Mouse (Mus musculus) neural tube, embryonic 13.5 days (tissue): Measurements from ENCODE around the gene Rph3al. TPM values are rescaled to one million over a fixed set of nuclear protein-coding genes. Genes with fewer than 3 reads are reported as not detected.
A peak's percentile ranks its signal among the peaks of the same experiment; 100 is the strongest.

Source experiments
- ATAC-seq: fragments of 200-750 bp; cut with Nextera tagmentation; 2 replicates; pipeline ENCODE4 v1.8.0; 2017; ENCODE audit warnings: low read depth, mild to moderate bottlenecking, moderate TSS enrichment, moderate library complexity
- H3K27ac ChIP-seq: fragments of 300-500 bp; sonication (generic); replicated peaks from 2 replicates; pipeline ENCODE4 v1.5.1; 2015; ENCODE audit warnings: moderate library complexity, mild to moderate bottlenecking, inconsistent platforms
- H3K27me3 ChIP-seq: fragments of 300-500 bp; sonication (generic); 2 replicates; pipeline ENCODE4 v1.6.1; 2015; ENCODE audit warnings: mild to moderate bottlenecking, inconsistent platforms
- H3K36me3 ChIP-seq: fragments of 300-500 bp; sonication (generic); 2 replicates; pipeline ENCODE4 v1.6.1; 2015; ENCODE audit warnings: mild to moderate bottlenecking, inconsistent platforms
- H3K4me1 ChIP-seq: fragments of 300-500 bp; sonication (generic); replicated peaks from 2 replicates; pipeline ENCODE4 v1.6.1; 2015; ENCODE audit warnings: inconsistent platforms
- H3K4me2 ChIP-seq: fragments of 300-500 bp; sonication (generic); 2 replicates; pipeline ENCODE4 v1.6.1; 2015; ENCODE audit warnings: inconsistent platforms, mild to moderate bottlenecking, moderate library complexity
- H3K4me3 ChIP-seq: fragments of 300-500 bp; sonication (generic); 2 replicates; pipeline ENCODE4 v1.5.1; 2015; ENCODE audit warnings: mild to moderate bottlenecking, inconsistent platforms
- H3K9ac ChIP-seq: fragments of 300-500 bp; sonication (generic); 2 replicates; pipeline ENCODE4 v1.6.1; 2015; ENCODE audit warnings: moderate library complexity, mild to moderate bottlenecking, inconsistent platforms
- H3K9me3 ChIP-seq: fragments of 300-500 bp; sonication (generic); 2 replicates; pipeline ENCODE4 v1.6.1; 2016; ENCODE audit warnings: inconsistent platforms
- WGBS: fragments of 180-500 bp; shearing (Covaris S2); methylation state at CpG from one replicate; pipeline ENCODE4 v1.1.7; 2015; 5-methylcytosine and 5-hydroxymethylcytosine counted together
- polyA plus RNA-seq: library from polyadenylated mRNA; unstranded; fragments of >200 nt; fragmentation: Nextera tagmentation; extraction: Ambion mirVana; gene quantifications from 2 replicates; pipeline ENCODE4 v1.2.1, GENCODE M21; 2015

Rph3al gene
- polyA plus RNA-seq, 1 experiment from 2014 or later, result 1.7 TPM

DNA sequence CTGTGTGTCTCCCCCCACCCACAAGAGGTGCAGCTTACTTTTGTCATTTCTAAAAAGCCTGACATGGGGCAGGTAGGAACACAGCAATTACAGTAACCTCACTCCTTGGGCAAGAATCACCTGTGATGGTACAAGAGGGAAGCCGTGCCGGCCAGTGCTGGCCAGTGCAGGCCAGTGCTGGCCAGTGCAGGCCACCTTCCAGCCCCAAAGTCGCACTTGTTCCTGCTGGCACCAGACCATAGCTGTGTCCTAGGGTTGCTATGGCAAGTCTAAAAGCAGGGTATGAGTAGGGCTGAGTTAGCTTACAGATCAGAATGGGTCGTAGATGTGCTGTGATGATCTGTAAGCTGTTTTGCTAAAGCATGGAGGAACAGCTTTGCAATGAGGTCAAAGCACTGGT, 15.5 kb downstream of the Rph3al start:
- Histone ChIP-seq H3K4me1 (peaks cover 11% of the 10 kb centered on the region), H3K9me3 (no peaks in the 10 kb centered on the region), H3K9ac (no peak overlapping the region), H3K4me3 (no peak overlapping the region), H3K27me3 (no peaks in the 10 kb centered on the region), H3K36me3 (no peaks in the 10 kb centered on the region), H3K4me2 (no peak overlapping the region), H3K27ac (no peak overlapping the region)
- WGBS, result 87% methylated on average over 4 of the region's 4 CpGs
- ATAC-seq, result no peak

DNA sequence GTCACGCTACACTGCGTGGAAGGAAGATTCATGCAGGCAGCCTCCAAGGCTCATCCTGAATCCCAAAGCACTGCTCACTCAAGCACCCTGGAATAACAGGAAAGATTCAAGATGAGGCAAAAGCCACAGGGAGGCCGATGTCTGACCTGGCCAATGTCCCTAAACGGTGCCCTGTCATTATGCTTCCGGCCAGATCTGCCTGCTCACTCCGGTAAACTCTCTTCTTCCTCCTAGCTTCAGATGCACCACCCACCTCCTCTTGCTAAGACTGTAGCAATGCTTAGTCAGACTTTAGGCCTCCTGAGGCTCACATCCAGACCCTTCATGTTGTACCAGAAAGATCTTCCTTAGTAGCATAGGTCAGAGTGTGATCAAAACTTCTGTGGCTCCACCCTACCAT, 19.1 kb downstream of the Rph3al start:
- H3K9ac ChIP-seq, result no peak overlapping the region
- 96% methylated on average over 6 of the region's 6 CpGs for WGBS
- H3K4me2 ChIP-seq, result no peak overlapping the region
- no peaks in the 10 kb centered on the region for H3K27me3 ChIP-seq
- no peaks in the 10 kb centered on the region for H3K36me3 ChIP-seq
- no peak overlapping the region for H3K4me3 ChIP-seq
- H3K27ac ChIP-seq, result no peak overlapping the region
- no peaks in the 10 kb centered on the region for H3K9me3 ChIP-seq
- no peak for ATAC-seq
- H3K4me1 ChIP-seq, result no peaks in the 10 kb centered on the region

DNA sequence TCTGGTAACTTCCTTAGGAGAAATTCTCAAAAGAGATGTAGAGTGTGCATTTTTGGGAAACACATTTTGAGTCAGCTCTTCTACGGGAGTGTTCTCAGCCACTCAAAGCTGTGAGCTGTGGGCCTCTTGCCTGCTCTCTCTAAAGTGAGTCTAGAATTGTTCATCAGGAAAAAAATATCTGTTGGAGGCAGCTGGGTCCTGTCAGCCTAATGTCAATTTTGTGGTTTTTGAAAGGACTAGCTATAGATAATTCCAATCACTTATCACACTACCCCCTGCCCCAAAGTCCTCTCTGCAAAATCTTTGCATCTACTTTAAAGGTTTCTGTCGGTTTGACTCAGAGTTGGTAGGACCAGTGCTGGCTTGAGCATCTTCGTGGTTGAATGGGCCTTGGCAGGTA, 20.9 kb downstream of the Rph3al start:
- Histone ChIP-seq H3K36me3 (no peaks in the 10 kb centered on the region), H3K9me3 (no peaks in the 10 kb centered on the region), H3K27ac (no peak overlapping the region), H3K4me1 (no peaks in the 10 kb centered on the region), H3K4me3 (no peak overlapping the region), H3K4me2 (no peak overlapping the region), H3K27me3 (no peaks in the 10 kb centered on the region), H3K9ac (no peak overlapping the region)
- 71% methylated on average over 3 of the region's 3 CpGs for WGBS
- ATAC-seq, result no peak

DNA sequence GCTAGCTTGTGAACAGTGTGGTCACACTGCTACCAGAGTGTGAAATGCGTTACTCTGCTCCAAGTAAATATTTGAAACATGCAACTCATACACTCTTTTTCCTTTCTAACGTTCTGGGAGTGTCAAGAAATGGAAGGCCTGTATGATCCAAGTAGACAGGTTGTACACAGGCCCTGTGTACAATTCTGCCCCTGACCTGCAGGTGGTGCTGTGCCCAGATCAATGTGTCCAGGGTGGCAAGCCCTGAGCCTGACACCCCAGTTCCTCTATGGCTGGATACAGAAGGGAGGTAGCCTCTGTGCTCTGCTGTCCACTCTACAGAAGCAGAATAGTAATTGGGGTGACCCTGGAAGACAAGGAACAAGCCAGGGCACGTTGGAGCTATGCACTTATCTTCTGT, 24.3 kb downstream of the Rph3al start:
- Histone ChIP-seq H3K27me3 (no peaks in the 10 kb centered on the region), H3K27ac (no peak overlapping the region), H3K36me3 (no peaks in the 10 kb centered on the region), H3K4me3 (no peak overlapping the region), H3K9ac (no peak overlapping the region), H3K4me1 (no peaks in the 10 kb centered on the region), H3K4me2 (no peak overlapping the region), H3K9me3 (no peaks in the 10 kb centered on the region)
- WGBS, result 67% methylated on average over 3 of the region's 3 CpGs
- ATAC-seq, result no peak

DNA sequence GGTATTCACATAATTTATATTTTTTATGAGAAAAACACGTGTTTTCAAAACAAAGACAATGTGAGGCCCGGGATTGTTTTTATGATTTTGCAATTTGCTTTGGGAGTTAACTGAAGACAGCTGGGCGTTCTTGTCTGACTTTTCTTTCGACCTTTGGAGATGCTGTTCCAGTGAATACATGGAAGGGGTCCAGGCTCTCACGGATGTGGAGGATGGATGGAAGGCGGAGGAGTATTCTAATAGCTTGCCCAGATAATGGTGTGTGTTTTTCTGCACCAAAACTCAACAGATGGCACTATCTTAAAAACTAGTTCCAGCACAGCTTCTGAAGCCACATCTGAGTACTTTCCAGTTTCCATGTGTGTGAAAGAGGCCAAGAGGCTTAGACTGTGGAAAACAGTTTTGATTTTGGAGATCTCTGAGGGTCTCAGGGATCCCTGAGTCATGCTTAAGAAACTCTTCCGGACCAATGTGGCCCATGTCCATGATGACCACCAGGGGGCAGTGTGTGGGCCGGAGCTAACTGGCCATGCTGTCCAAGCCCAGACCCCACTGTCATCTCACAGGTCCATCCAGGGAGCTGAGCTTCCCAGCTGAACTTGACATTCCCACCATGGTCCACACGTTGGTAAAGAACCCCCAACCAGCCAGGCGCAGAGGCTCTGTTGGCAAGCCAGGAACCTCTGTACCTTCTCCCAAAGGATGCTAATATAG, 25.1 kb downstream of the Rph3al start:
- no peak for ATAC-seq
- H3K27ac ChIP-seq, result no peak overlapping the region
- H3K36me3 ChIP-seq, result no peaks in the 10 kb centered on the region
- H3K4me2 ChIP-seq, result no peak overlapping the region
- no peaks in the 10 kb centered on the region for H3K27me3 ChIP-seq
- H3K9ac ChIP-seq, result no peak overlapping the region
- 53% methylated on average over 10 of the region's 10 CpGs for whole genome bisulfite sequencing
- no peaks in the 10 kb centered on the region for H3K4me1 ChIP-seq
- no peaks in the 10 kb centered on the region for H3K9me3 ChIP-seq
- no peak overlapping the region for H3K4me3 ChIP-seq

DNA sequence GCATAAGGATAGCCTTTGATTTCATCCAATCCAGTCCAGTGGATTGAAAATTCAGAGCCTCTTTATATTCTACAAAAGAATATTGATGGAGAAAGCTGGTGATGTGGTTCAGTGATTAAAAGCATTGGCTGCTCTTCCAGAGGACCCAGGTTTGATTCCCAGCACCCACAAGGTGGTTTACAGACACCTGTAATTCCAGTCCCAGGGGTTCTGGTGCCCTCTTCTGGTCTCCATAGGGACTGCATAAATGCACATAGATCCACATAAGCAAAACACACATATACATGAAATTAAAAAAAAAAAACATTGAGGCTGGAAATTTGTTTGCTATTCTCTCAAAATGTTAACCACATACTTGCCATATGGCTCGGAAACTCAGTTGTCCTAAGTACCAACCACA, 26.3 kb downstream of the Rph3al start:
- H3K4me1 ChIP-seq, result 0 out of 2 replicates have a peak, but pooled peaks cover 4% of the 10 kb centered on the region
- no peaks in the 10 kb centered on the region for H3K9me3 ChIP-seq
- H3K36me3 ChIP-seq, result no peaks in the 10 kb centered on the region
- no peak overlapping the region for H3K9ac ChIP-seq
- no peak overlapping the region for H3K27ac ChIP-seq
- no peaks in the 10 kb centered on the region for H3K27me3 ChIP-seq
- no peak for ATAC-seq
- H3K4me2 ChIP-seq, result no peak overlapping the region
- 97% methylated on average over 1 of the region's 1 CpGs for WGBS
- no peak overlapping the region for H3K4me3 ChIP-seq

DNA sequence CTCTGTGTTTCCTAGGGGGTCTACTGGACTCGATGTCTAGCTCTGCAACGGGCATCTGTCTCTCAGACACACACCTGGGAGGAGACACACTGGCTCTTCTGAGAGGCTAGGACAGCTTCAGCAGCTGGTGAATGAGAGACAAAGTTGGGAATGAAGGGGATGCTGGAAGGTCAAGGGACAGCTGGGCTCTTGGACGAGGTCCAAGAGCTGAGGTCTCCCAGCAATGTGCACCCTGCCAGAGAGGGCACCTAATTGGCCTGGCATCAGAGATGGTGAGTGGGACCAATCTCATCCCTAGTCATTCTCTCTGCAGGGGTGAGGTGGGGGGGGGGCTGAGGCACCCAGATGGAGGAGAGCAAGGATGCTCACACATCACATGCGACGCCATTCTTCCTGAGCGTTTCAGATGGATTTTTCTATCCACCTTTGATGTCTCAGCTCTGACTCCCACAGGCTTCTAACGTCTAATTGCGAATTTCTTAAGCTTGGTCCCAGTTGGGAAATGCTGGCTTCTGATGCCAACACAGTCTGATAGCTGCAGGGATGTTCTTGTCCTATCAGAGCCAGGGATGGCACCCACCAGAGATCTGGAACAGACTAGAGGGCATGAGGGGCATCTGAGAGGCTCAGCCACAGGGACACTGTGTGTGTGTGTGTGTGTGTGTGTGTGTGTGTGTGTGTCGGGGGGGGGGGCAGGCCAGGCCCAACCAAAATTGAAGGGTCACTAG, 28.4 kb downstream of the Rph3al start:
- WGBS, result 81% methylated on average over 9 of the region's 9 CpGs

DNA sequence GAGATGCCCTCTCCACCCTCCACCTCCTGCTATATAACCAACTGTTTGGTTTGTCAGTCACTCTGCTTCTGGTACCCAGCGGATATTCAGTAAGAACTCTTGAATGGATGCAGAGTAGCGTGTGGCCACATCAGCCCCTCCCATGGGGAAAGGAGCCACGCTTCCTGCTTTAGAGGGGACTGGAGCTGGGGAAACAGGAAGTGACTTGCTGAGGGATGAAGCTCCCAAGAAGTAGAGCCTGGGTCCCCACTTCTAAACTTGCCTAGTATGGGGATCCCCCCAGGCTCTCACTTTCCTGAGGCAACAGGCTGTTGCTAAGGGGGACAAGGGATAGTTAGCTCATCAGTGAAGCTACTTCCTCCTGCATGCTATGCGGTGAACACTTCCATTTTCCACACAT, 30.8 kb downstream of the Rph3al start:
- WGBS, result 72% methylated on average over 4 of the region's 4 CpGs
- Histone ChIP-seq H3K27me3 (no peaks in the 10 kb centered on the region), H3K4me3 (no peak overlapping the region), H3K4me1 (peaks cover 17% of the 10 kb centered on the region), H3K9me3 (no peaks in the 10 kb centered on the region; the same call in 1 of the 2 replicates), H3K9ac (no peak overlapping the region), H3K4me2 (no peak overlapping the region), H3K27ac (no peak overlapping the region), H3K36me3 (no peaks in the 10 kb centered on the region)
- no peak for ATAC-seq

More for the DNA sequence above, 28.4 kb downstream of the Rph3al start:
- ATAC-seq, result no peak
- Histone ChIP-seq H3K4me1 (peaks cover 8% of the 10 kb centered on the region), H3K27me3 (no peaks in the 10 kb centered on the region), H3K9me3 (no peaks in the 10 kb centered on the region), H3K36me3 (no peaks in the 10 kb centered on the region), H3K27ac (no peak overlapping the region), H3K9ac (no peak overlapping the region), H3K4me3 (no peak overlapping the region), H3K4me2 (no peak overlapping the region)

DNA sequence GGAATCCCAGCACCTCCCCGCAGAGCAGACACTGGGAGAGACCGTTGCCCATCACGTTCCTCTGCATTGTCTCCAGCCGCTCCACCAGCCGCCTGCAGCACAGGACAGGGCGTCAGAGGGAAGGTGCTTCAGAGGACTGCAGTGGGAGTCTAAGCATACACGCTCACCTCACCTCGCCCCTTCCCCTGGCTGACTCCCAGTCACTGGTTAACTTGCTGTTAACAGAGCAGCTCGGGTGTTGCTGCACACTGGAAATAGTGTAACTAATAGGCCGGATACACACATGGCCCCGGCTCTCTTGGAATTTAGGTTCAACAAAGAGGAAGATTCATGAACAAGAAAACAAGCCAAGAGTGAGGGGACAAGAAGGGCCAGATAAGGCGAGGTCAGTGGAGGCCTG, 31.7 kb downstream of the Rph3al start:
- ATAC-seq, result no peak

DNA sequence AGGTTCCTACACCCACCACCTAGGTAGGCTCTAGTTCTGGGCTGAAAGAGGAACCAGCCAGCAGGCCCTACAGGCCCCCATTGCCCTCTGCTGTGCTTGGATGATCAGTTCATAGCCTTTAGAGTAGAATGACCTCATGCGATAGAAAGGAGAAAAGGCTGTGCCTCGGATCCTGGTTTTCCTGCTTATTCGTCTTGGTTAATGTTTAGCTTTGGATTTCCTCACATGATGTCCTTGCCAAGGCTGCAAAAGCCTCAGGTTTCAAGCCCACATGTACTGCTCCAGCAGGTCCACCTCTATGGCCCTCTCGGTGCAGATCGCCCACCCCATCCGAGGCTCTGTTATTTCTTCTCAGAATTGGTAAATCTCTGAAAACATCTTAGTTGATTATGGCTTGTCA, 33.2 kb downstream of the Rph3al start:
- Histone ChIP-seq H3K27ac (no peak overlapping the region), H3K9ac (no peak overlapping the region), H3K4me3 (no peak overlapping the region), H3K27me3 (no peaks in the 10 kb centered on the region; the same call in 1 of the 2 replicates), H3K4me1 (peaks cover 26% of the 10 kb centered on the region), H3K36me3 (no peaks in the 10 kb centered on the region), H3K9me3 (no peaks in the 10 kb centered on the region; the same call in 1 of the 2 replicates), H3K4me2 (no peak overlapping the region)
- WGBS, result 65% methylated on average over 6 of the region's 6 CpGs
- no peak for ATAC-seq

More for the DNA sequence above, 31.7 kb downstream of the Rph3al start:
- no peaks in the 10 kb centered on the region for H3K27me3 ChIP-seq
- peaks cover 17% of the 10 kb centered on the region for H3K4me1 ChIP-seq
- H3K27ac ChIP-seq, result no peak overlapping the region
- H3K4me2 ChIP-seq, result no peak overlapping the region
- WGBS, result 54% methylated on average over 12 of the region's 12 CpGs
- H3K9ac ChIP-seq, result no peak overlapping the region
- no peaks in the 10 kb centered on the region; the same call in 1 of the 2 replicates for H3K9me3 ChIP-seq
- no peak overlapping the region for H3K4me3 ChIP-seq
- no peaks in the 10 kb centered on the region for H3K36me3 ChIP-seq

DNA sequence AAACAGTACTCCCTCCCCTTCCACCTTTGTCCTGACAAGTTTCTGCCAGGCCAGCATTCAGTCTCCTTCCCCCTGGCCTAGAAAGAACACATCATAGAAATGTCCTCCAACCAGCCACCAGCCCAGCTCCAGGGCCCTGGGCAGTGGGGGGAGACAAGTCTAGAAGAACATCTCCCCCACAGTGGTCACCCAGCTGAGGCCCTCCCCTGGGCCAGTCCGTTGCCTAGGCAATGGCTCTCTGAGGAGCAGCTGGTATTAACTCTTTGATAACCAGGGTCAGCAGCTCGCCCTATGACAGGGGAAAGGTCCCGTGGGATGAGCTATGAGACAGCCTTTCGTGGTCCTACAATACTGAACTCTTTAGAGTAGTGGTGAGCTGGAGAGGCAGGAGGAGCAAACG, 33.7 kb downstream of the Rph3al start:
- Histone ChIP-seq H3K27me3 (no peaks in the 10 kb centered on the region; the same call in 1 of the 2 replicates), H3K27ac (no peak overlapping the region), H3K9me3 (no peaks in the 10 kb centered on the region; the same call in 1 of the 2 replicates), H3K9ac (no peak overlapping the region), H3K4me3 (no peak overlapping the region), H3K36me3 (no peaks in the 10 kb centered on the region), H3K4me1 (peaks cover 31% of the 10 kb centered on the region), H3K4me2 (no peak overlapping the region)
- WGBS, result 23% methylated on average over 5 of the region's 5 CpGs
- ATAC-seq, result peak; percentile 59

DNA sequence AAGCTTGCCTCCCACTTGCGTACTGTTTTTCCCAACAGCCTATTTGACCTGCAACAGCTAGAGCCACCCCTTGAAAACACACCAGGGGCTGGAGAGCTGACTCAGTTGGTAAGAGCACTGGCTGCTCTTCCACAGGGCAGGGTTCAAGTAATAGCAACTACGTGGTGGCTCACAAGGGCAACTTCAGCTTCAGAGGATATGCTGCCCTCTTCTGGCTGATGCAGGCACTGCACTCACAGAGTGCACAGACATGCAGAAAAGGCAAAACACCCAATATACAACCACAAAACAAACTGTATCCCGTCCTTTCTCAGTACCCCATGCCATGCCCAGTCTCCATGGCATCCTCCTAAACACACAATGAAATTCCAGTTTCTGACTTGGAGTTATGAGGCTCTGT, 34.7 kb downstream of the Rph3al start:
- Histone ChIP-seq H3K27me3 (no peaks in the 10 kb centered on the region; the same call in 1 of the 2 replicates), H3K4me3 (no peak overlapping the region), H3K9ac (no peak overlapping the region), H3K36me3 (no peaks in the 10 kb centered on the region), H3K4me1 (peaks cover 34% of the 10 kb centered on the region), H3K4me2 (no peak overlapping the region), H3K27ac (no peak overlapping the region), H3K9me3 (no peaks in the 10 kb centered on the region; the same call in 1 of the 2 replicates)
- ATAC-seq, result no peak
- WGBS, result 73% methylated on average over 3 of the region's 3 CpGs
